Mouse (Mus musculus) ES-E14 (cell line): ENCODE measurements at regions not wholly inside any gene's neighbourhood (a gene's known extent, or its start where the extent isn't known, plus 50 kb on each side); places are given as distances from the start of the nearest gene placed in this dataset.

Source experiments
- CHD2 ChIP-seq: IDR thresholded peaks from 2 replicates; pipeline ENCODE4 v1.6.1; 2014; ENCODE audit warnings: mild to moderate bottlenecking, low read depth, low read length, inconsistent platforms
- HCFC1 ChIP-seq: IDR thresholded peaks from 2 replicates; pipeline ENCODE4 v1.6.1; 2012; ENCODE audit warnings: low read length, inconsistent platforms, borderline replicate concordance; ENCODE audit not compliant: insufficient read depth
- ZNF384 ChIP-seq: IDR thresholded peaks from 2 replicates; pipeline ENCODE4 v1.6.1; 2012; ENCODE audit warnings: low read depth, low read length, inconsistent platforms

DNA sequence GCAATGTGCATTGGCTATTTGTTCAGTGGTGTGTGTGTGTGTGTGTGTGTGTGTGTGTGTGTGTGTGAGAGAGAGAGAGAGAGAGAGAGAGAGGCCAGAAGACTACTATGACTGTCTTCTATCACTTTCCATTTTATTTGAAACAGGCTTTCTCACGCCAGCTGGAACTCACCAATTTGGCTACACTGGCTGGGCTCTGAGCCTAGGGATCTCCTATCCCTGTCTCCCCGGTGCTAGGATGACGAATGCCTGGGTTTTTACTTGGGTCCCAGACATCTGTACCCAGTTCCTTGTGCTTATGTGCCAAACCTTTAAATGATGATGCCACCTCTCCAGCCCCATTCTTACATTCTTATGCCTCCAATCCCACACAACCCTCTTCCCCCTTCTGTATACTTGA lies 120.6 kb upstream of the Mrps10 start:
- TF ChIP-seq ZNF384 (no peak), HCFC1 (no peak), CHD2 (no peak)
